Mouse (Mus musculus) CD4-positive, CD25-positive, alpha-beta regulatory T cell, adult 2 months (primary cell): ENCODE data around the gene Cd177.
"Not testable (repeated sequence)": the region's sequence is repeated elsewhere in the genome, so short reads cannot be mapped to it uniquely, and the experiment has no call there.

Experiments used
- DNase-seq: peaks from one replicate; pipeline ENCODE4 v3.0.0-alpha.2; 2012; ENCODE audit warnings: low read depth, low spot score

The Cd177 gene

GRCm38 (mm10) chr7:24760211-24760610 is at the start of gene Cd177:
Cd177 (minus strand) TSS chr7:24760311.
- DNase-seq = no peak

DNA sequence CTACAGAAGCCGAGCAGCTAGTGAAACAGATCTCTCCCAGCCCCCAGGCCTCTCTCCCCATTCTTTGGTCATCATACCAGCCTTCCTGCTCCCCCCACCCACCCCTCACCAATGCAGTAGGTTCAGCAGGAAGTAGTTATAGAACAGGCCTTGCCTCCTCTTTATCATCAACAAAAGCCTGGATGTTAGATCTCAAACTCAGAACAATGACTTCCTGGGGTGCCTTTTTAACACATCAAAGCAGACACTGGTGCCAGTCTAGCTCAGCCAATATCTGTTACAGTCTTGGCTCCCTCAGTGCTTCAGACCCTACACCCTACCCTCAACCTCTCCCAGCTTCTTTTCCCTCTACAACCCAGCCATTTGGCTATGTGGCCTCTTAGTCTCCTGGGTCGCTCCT is 48.9 kb upstream of the Cd177 start:
- DNase-seq = no peak

DNA sequence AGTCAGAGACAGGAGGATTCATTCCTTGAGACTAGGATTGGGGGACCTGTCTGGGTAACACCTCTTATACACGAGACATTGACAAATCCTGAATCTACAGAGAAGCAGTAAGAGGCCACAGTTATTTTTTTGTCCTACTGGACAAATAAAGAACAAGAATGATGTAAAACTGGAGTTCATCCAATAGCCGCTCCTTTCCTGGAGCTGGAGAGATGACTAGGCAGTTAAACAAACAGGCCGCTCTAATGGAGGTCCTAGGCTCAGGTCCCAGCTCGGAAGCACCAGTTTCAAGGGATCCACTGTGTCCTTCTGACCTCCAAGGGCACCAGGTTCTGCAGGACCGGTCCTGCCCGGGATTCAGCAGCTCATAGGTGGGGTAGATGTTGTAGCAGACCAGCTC is 44.7 kb upstream of the Cd177 start:
- DNase-seq = no peak

GRCm38 (mm10) chr7:24802149-24802767 is 42.1 kb upstream of the Cd177 start:
- no peak for DNase-seq

DNA sequence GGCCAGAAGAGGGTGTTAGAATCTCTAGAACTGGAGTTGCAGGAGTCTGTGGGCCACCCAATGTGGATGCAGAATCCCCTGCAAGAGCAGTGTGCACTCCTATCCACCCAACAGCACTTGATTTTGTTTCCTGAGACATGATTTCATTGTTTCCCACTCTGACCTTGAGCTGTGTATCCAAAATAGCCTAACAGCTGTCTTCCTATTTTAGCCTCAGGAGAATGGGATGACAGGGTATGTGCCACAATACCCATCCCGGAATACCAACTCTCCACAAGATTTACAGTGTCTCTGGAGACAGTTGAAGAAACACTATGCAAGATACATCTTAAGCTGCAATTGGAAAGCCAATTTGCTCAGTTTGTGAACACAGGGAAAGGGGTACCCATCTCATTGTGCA is 37.8 kb upstream of the Cd177 start:
- no peak for DNase-seq

DNA sequence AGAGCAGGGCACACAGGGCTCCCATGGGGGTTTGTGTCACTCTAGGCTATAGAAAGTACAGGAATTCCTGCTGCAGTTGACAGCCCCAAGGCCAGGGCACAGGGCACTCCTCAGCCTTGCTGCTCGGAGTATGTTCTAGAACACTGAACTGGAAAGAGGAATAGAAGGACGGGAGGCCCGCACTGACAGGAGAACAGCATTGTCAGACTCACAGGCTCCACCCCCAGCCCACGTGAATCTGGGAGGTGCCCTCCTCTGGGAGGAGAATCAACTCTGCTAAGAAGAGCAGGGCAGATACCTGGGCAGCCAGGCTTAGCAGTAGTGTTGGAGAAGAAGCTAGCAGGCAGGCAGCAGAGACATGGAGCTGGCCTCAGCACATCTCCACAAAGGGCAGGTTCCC is 16.8 kb upstream of the Cd177 start, which contains the start of gene Ceacam10:
Gene Ceacam10, plus strand, starts transcription at position 289 of the 400 bp plus-strand sequence.
- DNase-seq = not testable (repeated sequence)

- DNase-seq = no peak
These were observed 16.0 kb upstream of the Cd177 start for GRCm38 (mm10) chr7:24776145-24776544.

DNA sequence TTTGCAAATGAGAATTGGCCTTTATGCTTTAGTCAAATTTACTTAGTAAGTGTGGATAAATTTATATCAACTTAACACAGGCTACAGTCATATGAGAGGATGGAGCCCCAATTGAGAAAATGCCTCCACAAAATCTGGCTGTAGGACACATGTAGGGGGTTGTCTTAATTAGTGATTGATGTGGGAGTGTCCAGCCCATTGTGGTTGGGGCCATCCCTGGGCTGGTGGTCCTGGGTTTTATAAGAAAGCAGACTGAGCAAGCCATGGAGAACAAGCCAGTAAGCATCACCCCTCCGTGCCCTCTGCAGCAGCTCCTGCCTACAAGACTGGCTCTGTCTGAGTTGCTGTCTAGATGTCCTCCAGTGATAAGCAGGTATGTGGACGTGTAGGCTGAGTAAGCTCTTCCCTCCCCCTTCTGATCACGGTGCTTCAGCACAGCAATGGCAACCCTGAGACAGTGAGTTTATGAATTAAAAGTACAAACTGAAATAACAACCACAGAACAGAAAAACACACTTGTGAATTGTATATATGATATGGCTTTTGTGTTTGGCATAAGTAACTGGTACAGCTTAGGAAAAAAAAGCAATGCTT is 13.9 kb upstream of the Cd177 start:
- no peak for DNase-seq

DNA sequence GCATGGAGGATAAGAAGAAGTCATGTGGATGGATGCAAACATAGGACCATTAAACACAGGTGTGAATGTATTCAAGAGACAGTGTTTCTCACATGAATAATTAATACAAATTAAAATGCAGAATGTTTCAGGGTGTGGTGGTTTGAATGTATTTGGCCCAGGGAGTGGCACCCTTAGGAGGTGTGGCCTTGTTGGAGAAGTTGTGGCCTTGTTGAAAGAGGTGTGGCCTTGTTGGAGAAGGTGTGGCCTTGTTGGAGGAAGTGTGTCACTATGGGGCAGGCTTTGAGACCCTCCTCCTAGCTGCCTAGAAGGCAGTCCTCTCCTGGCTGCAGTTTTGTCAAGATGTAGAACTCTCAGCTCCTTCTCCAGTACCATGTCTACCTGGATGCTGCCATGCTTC is 11.2 kb upstream of the Cd177 start:
- DNase-seq = no peak

- no peak for DNase-seq
These were observed 2.5 kb upstream of the Cd177 start for GRCm38 (mm10) chr7:24762574-24762973.

GRCm38 (mm10) chr7:24761161-24761560 is 1.1 kb upstream of the Cd177 start:
- no peak for DNase-seq

- DNase-seq = no peak
These were observed 1.6 kb downstream of the Cd177 start for GRCm38 (mm10) chr7:24758520-24758919.

DNA sequence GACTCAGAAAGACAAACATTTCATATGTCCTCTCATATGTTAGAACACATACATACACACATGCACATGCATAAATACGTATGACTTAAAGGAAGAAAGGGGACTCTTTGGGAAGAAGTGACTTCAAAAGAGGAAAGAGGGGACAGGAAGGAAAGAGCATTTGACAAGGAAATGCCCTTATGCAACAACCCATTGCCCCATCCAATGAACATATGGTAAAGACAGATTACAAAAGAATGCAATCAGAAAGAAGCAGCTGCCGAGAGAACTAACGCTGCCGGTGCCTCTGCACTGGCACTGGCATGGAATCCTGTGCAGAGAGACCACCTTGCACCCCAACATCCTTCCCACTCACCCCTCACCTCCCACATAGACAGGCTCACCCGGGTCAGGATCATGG is 6.6 kb downstream of the Cd177 start:
- no peak for DNase-seq

DNA sequence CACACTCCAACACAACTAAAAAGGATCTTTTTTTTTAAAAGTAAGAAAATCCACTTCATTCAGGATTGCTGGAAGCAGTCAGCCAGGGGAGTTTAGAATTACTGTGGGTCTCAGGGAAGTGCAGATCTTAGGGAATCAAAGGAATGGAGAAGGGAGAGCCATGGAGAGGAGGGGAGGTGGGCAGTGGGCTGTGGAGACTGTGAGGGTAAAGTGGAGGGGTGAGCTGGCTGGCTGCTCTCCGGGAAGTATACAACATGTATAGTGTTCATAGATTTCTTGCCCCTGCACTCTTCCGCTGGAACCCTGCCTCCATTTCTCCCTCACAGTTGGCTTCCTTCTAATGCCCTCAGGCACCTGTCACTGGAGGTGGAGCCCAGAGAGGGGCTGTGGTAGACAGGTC is 8.5 kb downstream of the Cd177 start:
- no peak for DNase-seq

DNA sequence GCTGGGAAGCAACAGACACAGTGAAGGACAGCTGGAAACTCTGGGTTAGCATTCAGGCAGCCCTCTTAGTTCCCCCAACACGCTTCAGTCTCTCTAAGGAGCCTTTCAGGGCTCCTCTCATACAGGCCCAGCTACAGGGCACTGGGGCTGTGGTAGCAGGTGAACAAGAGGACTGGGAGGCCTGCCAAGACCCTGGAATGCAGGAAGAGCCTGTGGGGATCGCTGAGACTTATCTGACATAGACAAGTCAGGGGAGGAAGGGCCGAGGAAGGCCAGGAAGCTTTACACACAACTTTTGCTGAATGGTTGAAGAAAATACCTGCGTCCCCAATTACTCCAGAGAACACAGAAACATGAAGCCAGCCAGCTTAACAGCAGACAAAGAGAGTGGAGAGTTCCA is 9.4 kb downstream of the Cd177 start:
- DNase-seq = no peak

- peak; percentile 8 for DNase-seq
These were observed 24.0 kb downstream of the Cd177 start for GRCm38 (mm10) chr7:24735970-24736670.

DNA sequence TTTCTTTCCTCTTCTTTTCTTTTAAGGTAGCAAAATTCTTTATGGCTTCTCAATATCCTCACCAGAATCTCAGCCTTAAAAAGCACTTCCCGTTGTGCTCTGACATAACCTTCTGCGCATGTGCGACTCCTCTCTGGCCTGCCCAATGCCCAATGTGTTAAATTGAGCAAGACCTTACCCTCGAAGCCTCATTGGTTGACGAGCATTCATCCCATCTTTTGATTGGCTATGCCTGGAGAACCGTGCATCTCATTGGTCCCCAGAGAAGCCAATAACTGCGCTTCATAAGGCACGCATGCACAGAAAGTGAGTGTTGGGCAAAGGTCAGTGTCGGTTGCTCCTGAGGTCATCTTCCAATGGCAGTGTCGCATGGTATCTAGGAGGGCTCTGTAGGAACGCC is 33.3 kb downstream of the Cd177 start, which contains the start of gene Gm4763:
Gene Gm4763, minus strand, starts transcription at position 101 of the 400 bp plus-strand sequence.
- not testable (repeated sequence) for DNase-seq

GRCm38 (mm10) chr7:24715039-24715438 is 45.1 kb downstream of the Cd177 start:
- DNase-seq = no peak

DNA sequence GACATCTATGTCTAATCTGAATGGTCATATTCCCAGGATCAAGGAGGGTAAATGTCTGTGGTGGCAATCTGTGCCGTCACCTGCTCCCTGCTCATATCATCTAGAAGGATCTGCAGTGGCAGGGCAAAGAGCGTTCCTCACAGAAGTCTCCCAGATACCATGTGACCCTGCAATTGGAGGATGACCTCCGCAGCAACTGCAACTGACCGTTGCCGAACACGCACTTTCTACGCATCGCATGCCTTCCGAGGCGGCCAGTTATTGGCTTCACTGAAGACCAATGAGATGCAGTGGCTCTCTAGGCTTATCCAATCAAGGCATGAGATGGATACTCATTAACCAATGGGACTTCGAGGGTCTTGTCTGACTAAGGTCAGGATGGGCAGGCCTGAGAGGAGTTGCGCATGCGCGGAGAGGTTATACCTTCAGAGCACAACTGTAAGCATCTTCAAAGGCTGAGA is 51.2 kb downstream of the Cd177 start, which contains the start of gene BC049730:
Gene BC049730, plus strand, starts transcription at position 411 of the 461 bp plus-strand sequence.
- no peak for DNase-seq

DNA sequence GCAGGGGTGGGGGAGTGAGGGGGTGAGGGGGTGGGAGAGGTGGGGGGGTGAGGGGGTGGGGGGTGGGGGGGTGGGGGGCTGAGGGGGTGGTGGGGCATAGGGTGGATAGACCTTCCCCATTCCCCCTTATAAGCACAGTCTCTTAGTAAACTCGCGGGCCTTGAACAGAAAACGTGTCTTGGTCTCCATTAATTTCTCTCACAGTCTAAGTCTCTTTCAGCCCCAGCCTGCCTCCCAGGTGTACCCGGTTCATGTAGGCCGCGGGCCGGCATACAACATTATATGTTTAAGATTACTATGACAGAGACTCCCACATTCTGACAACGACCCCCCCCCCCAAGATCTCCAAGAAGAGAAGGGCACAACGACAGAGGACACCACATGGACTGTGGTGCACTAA is 57.3 kb downstream of the Cd177 start:
- not testable (repeated sequence) for DNase-seq

- not testable (repeated sequence) for DNase-seq
These were observed 62.2 kb downstream of the Cd177 start for GRCm38 (mm10) chr7:24697891-24698290.
